Mouse (Mus musculus): ENCODE measurements around the gene Tnfrsf11a. TPM values are rescaled to one million over a fixed set of nuclear protein-coding genes. Genes with fewer than 3 reads are reported as not detected.

Gene Tnfrsf11a
- total and polyA plus RNA-seq, 2 experiments = 0.45 to 1.2 TPM

GRCm38 (mm10) chr1:105746444-105746843 is 34.1 kb upstream of the Tnfrsf11a start:
- Histone ChIP-seq H3K4me1 (ENCODE audit: control insufficient read depth, insufficient read depth, low read length) (no peaks in the 10 kb centered on the region), H3K27ac (replicated peaks; ENCODE audit: insufficient read depth, low read depth, low read length) (no peak overlapping the region), H3K4me3 (ENCODE audit: insufficient read depth, low read depth, low read length) (no peak overlapping the region), H3K36me3 (ENCODE audit: control insufficient read depth, insufficient read depth, low read length) (peaks cover 64% of the 10 kb centered on the region), H3K79me2 (ENCODE audit: control insufficient read depth, insufficient read depth, low read length) (no peaks in the 10 kb centered on the region), H3K27me3 (ENCODE audit: control insufficient read depth, insufficient read depth, low read length) (no peaks in the 10 kb centered on the region), H3K9ac (ENCODE audit: low read depth, low read length) (no peak overlapping the region)
- peak; percentile 26 for DNase-seq (ENCODE audit: extremely low read depth, low read depth, low spot score)
- TF ChIP-seq POLR2A (IDR thresholded peaks at IDR 0.05; ENCODE audit: extremely low read depth, insufficient read depth, low read length) = no peak
- TF ChIP-seq CTCF (IDR thresholded peaks at IDR 0.05; ENCODE audit: low read depth, low read length) = no peak
- WGBS = 58% methylated on average over 1 of the region's 1 CpGs

- Histone ChIP-seq H3K4me3 (ENCODE audit: insufficient read depth, low read depth, low read length) (no peak overlapping the region), H3K36me3 (ENCODE audit: control insufficient read depth, insufficient read depth, low read length) (peaks cover 63% of the 10 kb centered on the region), H3K4me1 (ENCODE audit: control insufficient read depth, insufficient read depth, low read length) (no peaks in the 10 kb centered on the region), H3K9ac (ENCODE audit: low read depth, low read length) (no peak overlapping the region), H3K79me2 (ENCODE audit: control insufficient read depth, insufficient read depth, low read length) (no peaks in the 10 kb centered on the region), H3K27me3 (ENCODE audit: control insufficient read depth, insufficient read depth, low read length) (no peaks in the 10 kb centered on the region), H3K27ac (replicated peaks; ENCODE audit: insufficient read depth, low read depth, low read length) (no peak overlapping the region)
- TF ChIP-seq POLR2A (IDR thresholded peaks at IDR 0.05; ENCODE audit: extremely low read depth, insufficient read depth, low read length) (no peak), CTCF (IDR thresholded peaks at IDR 0.05; ENCODE audit: low read depth, low read length) (no peak)
- DNase-seq (ENCODE audit: extremely low read depth, low read depth, low spot score) = peak; percentile 24
- 79% methylated on average over 5 of the region's 5 CpGs for WGBS
These were observed 33.5 kb upstream of the Tnfrsf11a start for GRCm38 (mm10) chr1:105746858-105747596.

GRCm38 (mm10) chr1:105748091-105748799 is 32.3 kb upstream of the Tnfrsf11a start:
- Histone ChIP-seq H3K4me1 (ENCODE audit: control insufficient read depth, insufficient read depth, low read length) (no peaks in the 10 kb centered on the region), H3K79me2 (ENCODE audit: control insufficient read depth, insufficient read depth, low read length) (no peaks in the 10 kb centered on the region), H3K27me3 (ENCODE audit: control insufficient read depth, insufficient read depth, low read length) (no peaks in the 10 kb centered on the region), H3K9ac (ENCODE audit: low read depth, low read length) (no peak overlapping the region), H3K36me3 (ENCODE audit: control insufficient read depth, insufficient read depth, low read length) (peaks cover 67% of the 10 kb centered on the region), H3K4me3 (ENCODE audit: insufficient read depth, low read depth, low read length) (no peak overlapping the region), H3K27ac (replicated peaks; ENCODE audit: insufficient read depth, low read depth, low read length) (no peak overlapping the region)
- 96% methylated on average over 4 of the region's 4 CpGs for WGBS
- no peak for DNase-seq (ENCODE audit: extremely low read depth, low read depth, low spot score)
- TF ChIP-seq CTCF (IDR thresholded peaks at IDR 0.05; ENCODE audit: low read depth, low read length) = no peak
- TF ChIP-seq POLR2A (IDR thresholded peaks at IDR 0.05; ENCODE audit: extremely low read depth, insufficient read depth, low read length) = no peak

GRCm38 (mm10) chr1:105752196-105752595 is 28.3 kb upstream of the Tnfrsf11a start:
- no peak for TF ChIP-seq POLR2A (IDR thresholded peaks at IDR 0.05; ENCODE audit: extremely low read depth, insufficient read depth, low read length)
- TF ChIP-seq CTCF (IDR thresholded peaks at IDR 0.05; ENCODE audit: low read depth, low read length) = no peak
- H3K36me3 ChIP-seq (ENCODE audit: control insufficient read depth, insufficient read depth, low read length) = peaks cover 51% of the 10 kb centered on the region
- no peaks in the 10 kb centered on the region for H3K4me1 ChIP-seq (ENCODE audit: control insufficient read depth, insufficient read depth, low read length)
- no peaks in the 10 kb centered on the region for H3K79me2 ChIP-seq (ENCODE audit: control insufficient read depth, insufficient read depth, low read length)
- no peak overlapping the region for H3K27ac ChIP-seq (replicated peaks; ENCODE audit: insufficient read depth, low read depth, low read length)
- 80% methylated on average over 4 of the region's 4 CpGs for WGBS
- no peak overlapping the region for H3K9ac ChIP-seq (ENCODE audit: low read depth, low read length)
- DNase-seq (ENCODE audit: extremely low read depth, low read depth, low spot score) = no peak
- no peak overlapping the region for H3K4me3 ChIP-seq (ENCODE audit: insufficient read depth, low read depth, low read length)
- H3K27me3 ChIP-seq (ENCODE audit: control insufficient read depth, insufficient read depth, low read length) = no peaks in the 10 kb centered on the region

GRCm38 (mm10) chr1:105752944-105753343 is 27.6 kb upstream of the Tnfrsf11a start:
- H3K27me3 ChIP-seq (ENCODE audit: control insufficient read depth, insufficient read depth, low read length) = no peaks in the 10 kb centered on the region
- no peak overlapping the region for H3K9ac ChIP-seq (ENCODE audit: low read depth, low read length)
- WGBS = 97% methylated on average over 1 of the region's 1 CpGs
- no peaks in the 10 kb centered on the region for H3K79me2 ChIP-seq (ENCODE audit: control insufficient read depth, insufficient read depth, low read length)
- H3K4me3 ChIP-seq (ENCODE audit: insufficient read depth, low read depth, low read length) = no peak overlapping the region
- H3K27ac ChIP-seq (replicated peaks; ENCODE audit: insufficient read depth, low read depth, low read length) = no peak overlapping the region
- peaks cover 47% of the 10 kb centered on the region for H3K36me3 ChIP-seq (ENCODE audit: control insufficient read depth, insufficient read depth, low read length)
- no peaks in the 10 kb centered on the region for H3K4me1 ChIP-seq (ENCODE audit: control insufficient read depth, insufficient read depth, low read length)
- DNase-seq (ENCODE audit: extremely low read depth, low read depth, low spot score) = no peak
- TF ChIP-seq POLR2A (IDR thresholded peaks at IDR 0.05; ENCODE audit: extremely low read depth, insufficient read depth, low read length) (no peak), CTCF (IDR thresholded peaks at IDR 0.05; ENCODE audit: low read depth, low read length) (no peak)

GRCm38 (mm10) chr1:105758798-105759197 is 21.7 kb upstream of the Tnfrsf11a start:
- Histone ChIP-seq H3K4me1 (ENCODE audit: control insufficient read depth, insufficient read depth, low read length) (no peaks in the 10 kb centered on the region), H3K9ac (ENCODE audit: low read depth, low read length) (no peak overlapping the region), H3K79me2 (ENCODE audit: control insufficient read depth, insufficient read depth, low read length) (no peaks in the 10 kb centered on the region), H3K36me3 (ENCODE audit: control insufficient read depth, insufficient read depth, low read length) (peaks cover 7% of the 10 kb centered on the region; the same call in 1 of the 2 replicates), H3K27me3 (ENCODE audit: control insufficient read depth, insufficient read depth, low read length) (no peaks in the 10 kb centered on the region; the same call in 1 of the 2 replicates), H3K4me3 (ENCODE audit: insufficient read depth, low read depth, low read length) (no peak overlapping the region), H3K27ac (replicated peaks; ENCODE audit: insufficient read depth, low read depth, low read length) (no peak overlapping the region)
- WGBS = 92% methylated on average over 4 of the region's 4 CpGs
- TF ChIP-seq CTCF (IDR thresholded peaks at IDR 0.05; ENCODE audit: low read depth, low read length) = no peak
- TF ChIP-seq POLR2A (IDR thresholded peaks at IDR 0.05; ENCODE audit: extremely low read depth, insufficient read depth, low read length) = no peak
- no peak for DNase-seq (ENCODE audit: extremely low read depth, low read depth, low spot score)

Data from liver, adult 2 months (tissue).